In the genomic region with DNA sequence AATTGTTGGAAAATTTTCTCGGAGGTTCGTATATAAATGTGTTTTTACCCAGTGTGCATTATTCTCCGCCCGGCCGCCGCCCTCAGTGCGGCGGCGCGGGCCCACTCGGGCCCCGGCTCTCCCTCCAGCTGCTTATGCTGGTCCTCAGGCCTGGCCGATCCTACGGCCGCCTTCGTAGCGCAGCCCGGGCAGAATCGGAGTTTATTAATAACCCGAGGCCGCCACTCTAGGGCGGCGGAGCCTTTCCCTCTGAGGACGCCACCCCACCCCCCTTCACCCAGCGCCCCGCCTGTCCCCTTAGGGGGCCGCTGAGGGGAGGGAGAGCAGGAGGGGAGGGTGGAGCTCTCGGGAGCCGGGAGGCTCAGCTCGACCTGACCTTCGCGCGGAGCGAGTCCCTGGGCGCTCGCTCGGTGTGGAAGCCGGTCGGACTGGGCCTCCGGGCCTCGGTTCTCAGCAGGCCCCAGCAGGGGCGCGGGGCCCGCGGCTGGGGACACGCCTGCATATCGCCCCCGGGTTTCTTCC, we compare ENCODE assay signal across 8 mouse cellular contexts. TPM values are rescaled to one million over a fixed set of nuclear protein-coding genes. Genes with fewer than 3 reads are reported as not detected.
DNase-seq lines count a peak whose midpoint lies in the region; ATAC-seq and TF ChIP-seq lines count a peak whose summit lies in the region.

No protein-coding gene starts in this region.

- peak overlapping the region; percentile 57 for H3K4me3 ChIP-seq in cortical plate, adult 2 months (ENCODE audit: insufficient read depth, low read length)
- H3K4me3 ChIP-seq in hindbrain, postnatal 0 days (ENCODE audit: low read length), result peak overlapping the region; percentile 69

- H3K27ac ChIP-seq in cortical plate, adult 2 months (ENCODE audit: insufficient read depth, low read length), result peak overlapping the region; percentile 88
- H3K27ac ChIP-seq in hindbrain, postnatal 0 days, result peak overlapping the region; percentile 100

- H3K36me3 ChIP-seq in hindbrain, postnatal 0 days (ENCODE audit: insufficient read depth, low read length), result no peaks in the 10 kb centered on the region; the same call in 1 of the 2 replicates

- TF ChIP-seq POLR2A in cortical plate, adult 2 months (IDR thresholded peaks at IDR 0.05; ENCODE audit: extremely low read depth, insufficient read depth, low read length), result peak; percentile 57; the same call in 1 of the 2 replicates

- no peak for TF ChIP-seq CTCF in cortical plate, adult 2 months (IDR thresholded peaks at IDR 0.05; ENCODE audit: extremely low read depth, insufficient read depth, low read length)
- no peak for TF ChIP-seq CTCF in hindbrain, postnatal 0 days (IDR thresholded peaks at IDR 0.05; ENCODE audit: low read depth)

- peak; percentile 94 to 97 for DNase-seq in adrenal gland, adult (ENCODE audit: inconsistent age in 2 of 2, low spot score in 1 of 2)
- peak; percentile 81 to 86 for DNase-seq in gastrocnemius, adult 8-10 months (ENCODE audit: low spot score in 2 of 2)
- peak; percentile 87 for DNase-seq in hindbrain, postnatal 0 days (ENCODE audit: low spot score)
- peak; percentile 62 to 69 for DNase-seq in left cerebral cortex, adult 8-10 months (ENCODE audit: low spot score in 2 of 2)
- DNase-seq in right cerebral cortex, postnatal 10 days (ENCODE audit: low spot score in 2 of 2), result peak; percentile 86 to 87
- peak; percentile 74 for DNase-seq in urinary bladder, postnatal 25 days (ENCODE audit: low spot score)

- under 1% methylated on average over 44 of the region's 48 CpGs for WGBS in hindbrain, postnatal 0 days

- no peak for ATAC-seq in hindbrain, postnatal 0 days
- ATAC-seq in megakaryocyte, adult 5-6 weeks (ENCODE audit: poor library complexity, severe bottlenecking), result peak; percentile 42

- no peaks in the 10 kb centered on the region for H3K27me3 ChIP-seq in hindbrain, postnatal 0 days (ENCODE audit: insufficient read depth, low read length)

- H3K4me2 ChIP-seq in hindbrain, postnatal 0 days (ENCODE audit: low read depth, low read length), result peak overlapping the region; percentile 64

- no peaks in the 10 kb centered on the region for H3K4me1 ChIP-seq in cortical plate, adult 2 months (ENCODE audit: control insufficient read depth, insufficient read depth, low read length)
- H3K4me1 ChIP-seq in hindbrain, postnatal 0 days (ENCODE audit: insufficient read depth, low read length), result peaks cover 5% of the 10 kb centered on the region

- H3K9me3 ChIP-seq in hindbrain, postnatal 0 days (ENCODE audit: low read length), result no peaks in the 10 kb centered on the region

- H3K9ac ChIP-seq in hindbrain, postnatal 0 days (replicated peaks; ENCODE audit: low read length), result peak overlapping the region; percentile 98

RNA-seq across cellular contexts. Expression of gene Zfp143, which starts 0.8 kb away (rescaled TPM):
- 10.1 and 12.9 TPM in 2 replicates for polyA plus RNA-seq in cortical plate, adult 2 months (2012; rRNA removed)
- total RNA-seq in gastrocnemius, adult 8-10 months (2022), result 10 to 100 TPM in 2 of 4 experiments, 1 to 10 TPM in 2; 7.2 to 12.1 (median 10.4) TPM
- 12.3 and 17.1 TPM in 2 replicates for total RNA-seq in hindbrain, postnatal 0 days (2014; rRNA removed)
- polyA plus RNA-seq in hindbrain, postnatal 0 days (2015; fragmentation: Nextera tagmentation; extraction: Ambion mirVana), result 6.2 and 7.1 TPM in 2 replicates
- total RNA-seq in left cerebral cortex, adult 8-10 months (2022), result 10 to 100 TPM in 3 of 4 experiments, 1 to 10 TPM in 1; 9.2 to 11.1 (median 10.6) TPM
- total RNA-seq in megakaryocyte, adult 5-6 weeks (2015), result 29.3 and 30.8 TPM in 2 replicates
- total RNA-seq in megakaryocyte, adult 5-6 weeks (2017), result 39.9 and 44.9 TPM in 2 replicates

RNA-seq across cellular contexts. Expression of gene Ipo7, which starts 43.7 kb away (rescaled TPM):
- 44.7 and 45.4 TPM in 2 replicates for polyA plus RNA-seq in cortical plate, adult 2 months (2012; rRNA removed)
- total RNA-seq in gastrocnemius, adult 8-10 months (2022), result 100 to 1,000 TPM in 1 of 4 experiments, 10 to 100 TPM in 3; 79.8 to 101 (median 90.9) TPM
- total RNA-seq in hindbrain, postnatal 0 days (2014; rRNA removed), result 75.4 and 87.0 TPM in 2 replicates
- 27.7 and 28.0 TPM in 2 replicates for polyA plus RNA-seq in hindbrain, postnatal 0 days (2015; fragmentation: Nextera tagmentation; extraction: Ambion mirVana)
- total RNA-seq in left cerebral cortex, adult 8-10 months (2022), result 100 to 1,000 TPM in 1 of 4 experiments, 10 to 100 TPM in 3; 89.3 to 101 (median 94.8) TPM
- total RNA-seq in megakaryocyte, adult 5-6 weeks (2015), result 68.2 and 73.0 TPM in 2 replicates
- 152 and 158 TPM in 2 replicates for total RNA-seq in megakaryocyte, adult 5-6 weeks (2017)
